In the genomic region with DNA sequence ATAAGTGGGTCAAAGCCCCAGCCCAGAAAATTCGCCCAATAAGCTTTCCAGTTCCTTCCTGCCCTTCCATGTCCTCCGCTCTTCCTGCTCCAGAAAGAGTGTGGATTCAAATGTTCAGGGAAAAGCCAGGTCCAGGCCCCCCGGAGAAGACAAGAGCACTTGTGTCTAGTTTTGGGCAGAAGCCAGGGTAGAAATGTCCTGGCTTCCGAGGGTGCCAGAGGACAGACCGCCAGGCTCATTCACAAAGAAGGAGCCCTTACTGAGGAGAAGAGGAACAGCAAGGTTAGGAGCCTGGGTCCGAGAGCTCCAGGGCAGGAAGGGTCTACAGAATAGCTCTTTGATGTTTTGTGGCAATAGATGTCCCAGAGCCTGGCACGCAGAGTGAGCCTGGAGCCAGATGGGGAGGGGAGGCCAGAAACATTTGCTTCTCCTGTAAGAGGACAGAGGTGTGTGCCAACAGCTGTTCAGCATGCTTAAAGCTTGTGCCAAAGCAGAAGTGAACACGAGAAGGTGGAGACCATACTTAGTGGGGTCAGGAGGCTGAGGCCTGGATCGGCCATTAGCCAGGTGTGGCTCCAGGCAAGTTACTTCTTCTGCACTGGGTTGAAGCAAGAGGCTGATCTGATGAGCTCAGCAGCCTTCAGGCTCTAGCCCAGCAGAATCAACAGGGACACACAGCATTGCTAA, we compare ENCODE assay signal across 14 mouse cellular contexts. TPM values are rescaled to one million over a fixed set of nuclear protein-coding genes. Genes with fewer than 3 reads are reported as not detected.
A peak's percentile ranks its signal among the peaks of the same experiment; 100 is the strongest.
DNase-seq lines count a peak whose midpoint lies in the region; ATAC-seq lines count a peak whose summit lies in the region.
"Had no signal": no experiment of that assay in that cellular context is flagged by ENCODE, and none has a peak within 500 bp of the region (broad histone marks: within the 10 kb centered on the region; RNA-seq: fewer than 3 reads in every experiment).

No protein-coding gene starts in this region.

- peaks cover 12% of the 10 kb centered on the region; the same call in 1 of the 2 replicates for H3K4me1 ChIP-seq in forebrain, embryonic 15.5 days
- peaks cover 9% of the 10 kb centered on the region; the same call in 1 of the 2 replicates for H3K4me1 ChIP-seq in forebrain, embryonic 13.5 days

- no peak overlapping the region for H3K4me2 ChIP-seq in forebrain, embryonic 15.5 days (replicated peaks)
- H3K4me2 ChIP-seq in forebrain, embryonic 13.5 days: no peak overlapping the region
- H3K4me2 ChIP-seq: limb, embryonic 12.5 days had no signal

- H3K36me3 ChIP-seq in forebrain, embryonic 15.5 days: peaks cover 5% of the 10 kb centered on the region; the same call in 1 of the 2 replicates
- peaks cover 16% of the 10 kb centered on the region for H3K36me3 ChIP-seq in forebrain, embryonic 13.5 days (ENCODE audit: poor library complexity, severe bottlenecking)

- 0 out of 2 replicates have a peak, but pooled peaks have one; percentile 23 for ATAC-seq in forebrain, embryonic 15.5 days (replicated peaks)
- no peak for ATAC-seq in forebrain, embryonic 13.5 days
- ATAC-seq in megakaryocyte, adult 5-6 weeks (ENCODE audit: poor library complexity, severe bottlenecking): no peak

- peak; percentile 52 to 71 for DNase-seq in layer of hippocampus, adult 8-10 months (ENCODE audit: low spot score in 2 of 2)
- DNase-seq in layer of hippocampus, adult 18-20 months (ENCODE audit: low spot score in 2 of 2): no peak
- DNase-seq in right cerebral cortex, adult 18-20 months: peak; percentile 64
- no peak for DNase-seq in right cerebral cortex, postnatal 36 days (ENCODE audit: low spot score in 2 of 2)
- no peak for DNase-seq in spleen, postnatal 36 days (ENCODE audit: low spot score in 2 of 2)

- H3K27ac ChIP-seq in forebrain, embryonic 15.5 days (replicated peaks): peak overlapping the region; percentile 34
- no peak overlapping the region for H3K27ac ChIP-seq in forebrain, embryonic 13.5 days
- H3K27ac ChIP-seq: limb, embryonic 12.5 days had no signal

- no peak overlapping the region for H3K4me3 ChIP-seq in forebrain, embryonic 15.5 days
- H3K4me3 ChIP-seq in forebrain, embryonic 13.5 days: no peak overlapping the region
- H3K4me3 ChIP-seq: erythroblast, embryonic 14.5 days; limb, embryonic 12.5 days had no signal

- H3K27me3 ChIP-seq in forebrain, embryonic 15.5 days: no peaks in the 10 kb centered on the region
- H3K27me3 ChIP-seq in forebrain, embryonic 13.5 days: no peaks in the 10 kb centered on the region
- H3K27me3 ChIP-seq: limb, embryonic 12.5 days had no signal

- H3K9ac ChIP-seq in forebrain, embryonic 15.5 days (replicated peaks): no peak overlapping the region
- H3K9ac ChIP-seq in forebrain, embryonic 13.5 days: no peak overlapping the region
- H3K9ac ChIP-seq: limb, embryonic 12.5 days had no signal

- 64% methylated on average over 9 of the region's 9 CpGs for WGBS in forebrain, embryonic 15.5 days
- 78% methylated on average over 9 of the region's 9 CpGs for WGBS in forebrain, embryonic 13.5 days

- H3K9me3 ChIP-seq in forebrain, embryonic 15.5 days: no peaks in the 10 kb centered on the region
- H3K9me3 ChIP-seq in forebrain, embryonic 13.5 days (replicated peaks): no peaks in the 10 kb centered on the region
- H3K9me3 ChIP-seq: limb, embryonic 12.5 days had no signal

RNA-seq across cellular contexts. Expression of gene Mras, which starts 35.8 kb away (rescaled TPM):
- polyA plus RNA-seq in forebrain, embryonic 15.5 days (2015; fragmentation: Nextera tagmentation; extraction: Ambion mirVana): 58.8 and 59.5 TPM in 2 replicates
- 43.4 and 44.8 TPM in 2 replicates for polyA plus RNA-seq in forebrain, embryonic 13.5 days (2015; fragmentation: Nextera tagmentation; extraction: Ambion mirVana)
- total RNA-seq in layer of hippocampus, adult 8-10 months (2022): 100 to 1,000 TPM; 133 to 164 (median 142) TPM
- total RNA-seq in layer of hippocampus, adult 18-20 months (2021): 100 to 1,000 TPM; 133 to 150 TPM
- 0.50 and 1.6 TPM in 2 replicates for total RNA-seq in megakaryocyte, adult 5-6 weeks (2015)
- total RNA-seq in megakaryocyte, adult 5-6 weeks (2017): 0.41 and 0.48 TPM in 2 replicates
- polyA plus RNA-seq: erythroblast, embryonic 14.5 days had no signal

RNA-seq across cellular contexts. Expression of gene Esyt3, which starts 43.1 kb away (rescaled TPM):
- polyA plus RNA-seq in forebrain, embryonic 15.5 days (2015; fragmentation: Nextera tagmentation; extraction: Ambion mirVana): 0.46 and 0.86 TPM in 2 replicates
- 0.26 and 0.31 TPM in 2 replicates for polyA plus RNA-seq in forebrain, embryonic 13.5 days (2015; fragmentation: Nextera tagmentation; extraction: Ambion mirVana)
- total RNA-seq in layer of hippocampus, adult 8-10 months (2022): 1 to 10 TPM; 1.4 to 4.0 (median 2.6) TPM
- 1 to 10 TPM; 1.6 to 2.4 TPM for total RNA-seq in layer of hippocampus, adult 18-20 months (2021)
- not detected in 2 replicates for total RNA-seq in megakaryocyte, adult 5-6 weeks (2015)
- not detected in 2 replicates for total RNA-seq in megakaryocyte, adult 5-6 weeks (2017)
- total RNA-seq: granulocyte monocyte progenitor cell, adult 5-6 weeks had no signal
- polyA plus RNA-seq: erythroblast, embryonic 14.5 days had no signal

RNA-seq across cellular contexts. Expression of gene Nme9, which starts 49.8 kb away (rescaled TPM):
- polyA plus RNA-seq in forebrain, embryonic 15.5 days (2015; fragmentation: Nextera tagmentation; extraction: Ambion mirVana): 1.0 and 1.6 TPM in 2 replicates
- 0.56 and 0.72 TPM in 2 replicates for polyA plus RNA-seq in forebrain, embryonic 13.5 days (2015; fragmentation: Nextera tagmentation; extraction: Ambion mirVana)
- total RNA-seq in layer of hippocampus, adult 8-10 months (2022): under 1 TPM; 0.39 to 0.85 (median 0.62) TPM
- total RNA-seq in layer of hippocampus, adult 18-20 months (2021): 1 to 10 TPM in 1 of 2 experiments, under 1 TPM in 1; 0.46 to 1.1 TPM
- total RNA-seq in megakaryocyte, adult 5-6 weeks (2015): not detected in 2 replicates
- total RNA-seq in megakaryocyte, adult 5-6 weeks (2017): not detected in 2 replicates
- total RNA-seq: adrenal gland, postnatal 25 days; granulocyte monocyte progenitor cell, adult 5-6 weeks; hematopoietic stem cell, adult 5-6 weeks had no signal
- polyA plus RNA-seq: erythroblast, embryonic 14.5 days; kidney, embryonic 14.5 days; limb, embryonic 12.5 days had no signal

Comparison
In these comparisons a context has a peak if more than half of its experiments do, and no peak if none do; other contexts are left out.
1. DNase-seq: peak in layer of hippocampus, adult 8-10 months (2 of 2) and right cerebral cortex, adult 18-20 months (single experiment); none in layer of hippocampus, adult 18-20 months (0 of 2), right cerebral cortex, postnatal 36 days (0 of 2) and spleen, postnatal 36 days (0 of 2).
2. RNA of gene Mras, which starts 35.8 kb away (total RNA-seq): 133 to 150 TPM in layer of hippocampus, adult 18-20 months and 133 to 164 TPM in layer of hippocampus, adult 8-10 months; 0.41 to 1.6 TPM in megakaryocyte, adult 5-6 weeks; every median in the first group is over 10 times any median in the second.